Mouse (Mus musculus) liver, embryonic 15.5 days (tissue): Measurements from ENCODE around the gene Vat1l. TPM values are rescaled to one million over a fixed set of nuclear protein-coding genes. Genes with fewer than 3 reads are reported as not detected.

Experiments used
- ATAC-seq: fragments of 200-750 bp; cut with Nextera tagmentation; 2 replicates; pipeline ENCODE4 v1.8.0; 2017; ENCODE audit warnings: moderate number of reproducible peaks, mild to moderate bottlenecking, moderate library complexity; ENCODE audit not compliant: insufficient read depth
- H3K27ac ChIP-seq: fragments of 300-500 bp; sonication (generic); replicated peaks from 2 replicates; pipeline ENCODE4 v1.5.1; 2015; ENCODE audit warnings: mild to moderate bottlenecking, inconsistent platforms
- H3K27me3 ChIP-seq: fragments of 300-500 bp; sonication (generic); 2 replicates; pipeline ENCODE4 v1.6.1; 2015; ENCODE audit warnings: mild to moderate bottlenecking, inconsistent platforms
- H3K36me3 ChIP-seq: fragments of 300-500 bp; sonication (generic); replicated peaks from 2 replicates; pipeline ENCODE4 v1.6.1; 2015; ENCODE audit warnings: moderate library complexity, mild to moderate bottlenecking, inconsistent platforms
- H3K4me1 ChIP-seq: fragments of 300-500 bp; sonication (generic); replicated peaks from 2 replicates; pipeline ENCODE4 v1.6.1; 2015; ENCODE audit warnings: inconsistent platforms
- H3K4me2 ChIP-seq: fragments of 300-500 bp; sonication (generic); 2 replicates; pipeline ENCODE4 v1.6.1; 2015; ENCODE audit warnings: moderate library complexity, mild to moderate bottlenecking, inconsistent platforms
- H3K4me3 ChIP-seq: fragments of 300-500 bp; sonication (generic); replicated peaks from 2 replicates; pipeline ENCODE4 v1.5.1; 2015; ENCODE audit warnings: mild to moderate bottlenecking, inconsistent platforms
- H3K9ac ChIP-seq: fragments of 300-500 bp; sonication (generic); 2 replicates; pipeline ENCODE4 v1.6.1; 2015; ENCODE audit warnings: moderate library complexity, mild to moderate bottlenecking, inconsistent platforms
- H3K9me3 ChIP-seq: fragments of 300-500 bp; sonication (generic); replicated peaks from 2 replicates; pipeline ENCODE4 v1.6.1; 2016; ENCODE audit warnings: inconsistent platforms
- WGBS: fragments of 180-500 bp; shearing (Covaris S2); methylation state at CpG from one replicate; pipeline ENCODE4 v1.1.7; 2015; ENCODE audit warnings: mixed read lengths; ENCODE audit not compliant: insufficient replicate concordance; 5-methylcytosine and 5-hydroxymethylcytosine counted together
- polyA plus RNA-seq: library from polyadenylated mRNA; unstranded; fragments of >200 nt; fragmentation: Nextera tagmentation; extraction: Ambion mirVana; gene quantifications from 2 replicates; pipeline ENCODE4 v1.2.1, GENCODE M21; 2015

Gene Vat1l
- polyA plus RNA-seq, 1 experiment from 2014 or later = 0.02 TPM

DNA sequence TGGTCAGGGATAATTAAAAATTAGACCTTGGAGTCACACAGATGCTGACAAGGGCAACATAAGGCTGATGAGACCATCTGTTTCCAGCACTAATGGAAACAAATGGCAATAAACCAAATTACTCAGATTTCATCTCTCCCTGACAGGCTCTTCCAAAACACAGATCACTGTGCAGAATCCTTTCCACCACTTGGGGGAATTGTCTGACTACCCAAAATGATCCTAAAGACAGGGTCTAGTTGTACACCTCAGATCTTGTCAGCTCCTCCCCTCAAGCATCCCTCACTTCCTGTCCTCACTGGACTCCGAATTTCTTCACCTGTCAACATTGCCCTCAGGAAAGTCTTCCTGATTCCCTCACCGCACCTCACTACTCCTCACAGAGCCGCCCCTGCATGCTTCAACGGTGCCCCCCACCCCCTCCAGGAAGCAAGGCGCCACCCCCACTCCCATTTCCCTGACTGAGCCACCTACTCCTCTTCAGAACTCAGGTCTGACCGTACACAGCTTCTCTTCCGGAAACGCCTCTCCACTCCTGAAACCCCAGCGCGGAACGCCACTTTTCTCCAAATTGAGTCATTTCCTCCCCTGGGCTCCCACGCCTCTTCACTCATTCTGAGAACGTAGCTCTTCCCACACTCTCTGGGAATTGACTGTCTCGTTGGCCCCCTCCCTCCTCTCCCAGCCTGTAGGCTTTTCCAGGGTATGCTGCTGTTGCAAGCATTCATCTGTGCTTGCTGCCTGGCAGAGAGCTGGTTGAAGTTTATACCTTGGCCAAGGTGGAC lies 146.4 kb downstream of the Vat1l start:
- no peak overlapping the region for H3K4me2 ChIP-seq
- WGBS = 24% methylated on average over 14 of the region's 14 CpGs
- H3K4me1 ChIP-seq = no peaks in the 10 kb centered on the region
- H3K27ac ChIP-seq = no peak overlapping the region
- H3K4me3 ChIP-seq = no peak overlapping the region
- no peak for ATAC-seq
- no peaks in the 10 kb centered on the region for H3K36me3 ChIP-seq
- H3K9ac ChIP-seq = no peak overlapping the region
- H3K27me3 ChIP-seq = no peaks in the 10 kb centered on the region
- no peaks in the 10 kb centered on the region for H3K9me3 ChIP-seq

DNA sequence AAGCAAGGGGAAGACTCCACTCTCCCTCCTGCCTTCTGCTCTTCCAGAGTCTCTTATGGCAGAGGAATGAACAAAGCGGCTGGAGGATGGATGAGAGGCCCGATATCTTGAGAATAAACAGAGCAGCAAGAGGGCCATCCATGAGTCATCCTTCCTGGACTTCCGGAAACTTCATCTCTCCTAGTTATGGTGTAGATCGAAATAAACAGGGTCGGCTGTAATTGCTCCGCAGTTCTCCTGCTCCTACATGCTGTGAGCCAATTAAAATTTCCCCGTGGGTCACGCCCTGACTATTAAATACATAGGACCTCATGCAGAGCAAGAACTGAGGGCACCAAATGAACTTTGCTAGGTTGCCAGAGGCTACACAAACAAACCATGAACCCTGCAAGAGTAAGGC lies 155.1 kb downstream of the Vat1l start:
- H3K36me3 ChIP-seq = no peaks in the 10 kb centered on the region
- no peak overlapping the region for H3K9ac ChIP-seq
- no peak overlapping the region for H3K4me3 ChIP-seq
- no peak for ATAC-seq
- no peaks in the 10 kb centered on the region for H3K4me1 ChIP-seq
- no peaks in the 10 kb centered on the region for H3K27me3 ChIP-seq
- no peak overlapping the region for H3K4me2 ChIP-seq
- H3K9me3 ChIP-seq = no peaks in the 10 kb centered on the region
- H3K27ac ChIP-seq = no peak overlapping the region
- WGBS = 50% methylated on average over 8 of the region's 8 CpGs

DNA sequence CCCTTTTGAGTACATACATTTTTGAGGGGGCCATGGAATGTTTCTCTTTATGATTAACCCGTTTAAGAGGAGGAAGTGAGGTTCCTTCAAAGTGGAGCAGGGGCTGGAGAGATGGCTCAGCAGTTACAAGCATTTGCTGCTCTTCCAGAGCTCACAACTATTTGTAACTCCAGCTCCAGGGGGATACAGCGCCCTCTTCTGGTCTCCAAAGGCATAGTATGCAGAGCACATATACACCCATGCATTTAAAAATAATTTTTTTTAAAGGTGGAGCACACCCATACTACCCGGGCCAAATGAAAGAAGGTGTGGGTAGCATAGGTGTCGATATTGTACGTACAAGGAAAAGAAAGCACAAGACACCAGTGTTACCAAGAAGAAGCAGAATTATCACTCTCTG lies 157.8 kb downstream of the Vat1l start:
- Histone ChIP-seq H3K27me3 (no peaks in the 10 kb centered on the region), H3K4me1 (no peaks in the 10 kb centered on the region), H3K36me3 (no peaks in the 10 kb centered on the region), H3K4me3 (no peak overlapping the region), H3K4me2 (no peak overlapping the region), H3K9me3 (no peaks in the 10 kb centered on the region), H3K27ac (no peak overlapping the region), H3K9ac (no peak overlapping the region)
- WGBS = 42% methylated on average over 5 of the region's 5 CpGs
- no peak for ATAC-seq

DNA sequence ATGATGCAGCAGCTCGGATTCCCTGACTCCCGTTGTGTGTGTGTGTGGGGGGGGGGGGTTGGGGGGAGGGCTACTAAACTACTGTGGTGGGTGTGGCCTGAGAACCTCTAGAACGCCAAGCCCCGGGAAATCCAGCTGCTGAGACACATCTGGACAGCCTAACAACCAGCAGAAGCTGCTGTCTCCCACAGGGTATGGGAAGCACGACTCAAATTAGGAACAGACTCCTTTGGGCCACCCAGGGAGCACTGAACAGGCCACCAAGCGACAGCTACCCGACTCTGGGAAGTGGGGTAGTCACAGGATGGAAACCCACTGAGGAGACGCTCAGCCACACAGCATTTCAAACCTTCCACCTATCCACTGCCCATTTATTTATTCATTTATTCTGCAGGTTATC lies 158.2 kb downstream of the Vat1l start:
- no peaks in the 10 kb centered on the region for H3K36me3 ChIP-seq
- no peak overlapping the region for H3K4me3 ChIP-seq
- H3K4me1 ChIP-seq = no peaks in the 10 kb centered on the region
- no peaks in the 10 kb centered on the region for H3K9me3 ChIP-seq
- H3K4me2 ChIP-seq = no peak overlapping the region
- no peak overlapping the region for H3K9ac ChIP-seq
- no peak for ATAC-seq
- no peak overlapping the region for H3K27ac ChIP-seq
- WGBS = 53% methylated on average over 8 of the region's 8 CpGs
- no peaks in the 10 kb centered on the region for H3K27me3 ChIP-seq

DNA sequence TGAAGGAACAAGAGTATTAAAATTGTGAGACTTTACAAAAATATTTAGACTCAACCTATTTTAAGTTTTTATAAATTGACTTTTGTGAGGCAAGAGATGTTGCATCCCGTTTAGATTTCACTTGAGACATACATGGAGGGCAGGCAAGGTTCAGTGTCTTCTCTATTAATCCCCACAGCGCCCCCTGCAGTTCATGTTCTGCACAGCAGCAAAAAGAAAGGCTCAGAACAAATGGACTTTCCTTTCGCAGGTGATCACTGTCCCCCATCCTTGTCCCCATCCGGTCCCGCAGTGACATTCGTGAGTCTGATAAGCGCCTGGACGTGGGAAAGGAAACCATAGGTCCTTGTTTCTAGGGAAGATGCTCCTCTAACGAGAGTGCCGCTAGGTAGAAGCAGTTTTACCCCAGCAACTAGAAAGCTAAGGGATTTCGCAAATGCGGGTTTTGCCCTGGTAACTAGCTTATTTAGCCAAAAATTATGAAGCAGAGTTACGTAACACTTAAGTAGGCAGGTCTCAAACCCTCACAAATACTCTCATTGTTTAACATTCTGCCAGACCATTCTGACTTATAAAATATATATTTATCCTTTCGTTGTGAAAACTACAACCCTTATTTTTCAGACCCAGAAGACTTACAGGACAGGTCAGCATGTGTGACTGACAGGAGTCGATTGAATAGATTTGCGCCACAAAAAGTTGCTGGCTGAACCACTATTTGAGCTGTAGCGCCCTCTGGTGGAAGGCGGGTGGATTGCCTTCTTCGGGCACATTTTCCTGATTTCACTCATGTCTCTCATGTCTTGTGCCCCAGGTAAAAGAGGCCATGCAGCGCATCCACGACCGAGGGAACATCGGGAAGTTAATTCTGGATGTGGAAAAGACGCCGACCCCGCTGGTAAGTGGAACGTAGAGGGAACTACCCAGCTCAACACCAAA lies 163.9 kb downstream of the Vat1l start:
- no peak overlapping the region for H3K9ac ChIP-seq
- no peak for ATAC-seq
- H3K4me2 ChIP-seq = 0 out of 2 replicates have a peak overlapping the region, but pooled peaks have one; percentile 15
- no peaks in the 10 kb centered on the region for H3K27me3 ChIP-seq
- H3K9me3 ChIP-seq = no peaks in the 10 kb centered on the region
- H3K4me3 ChIP-seq = no peak overlapping the region
- 0 out of 2 replicates have a peak, but pooled peaks cover 3% of the 10 kb centered on the region for H3K4me1 ChIP-seq
- 23% methylated on average over 27 of the region's 27 CpGs for WGBS
- H3K27ac ChIP-seq = no peak overlapping the region
- no peaks in the 10 kb centered on the region for H3K36me3 ChIP-seq

DNA sequence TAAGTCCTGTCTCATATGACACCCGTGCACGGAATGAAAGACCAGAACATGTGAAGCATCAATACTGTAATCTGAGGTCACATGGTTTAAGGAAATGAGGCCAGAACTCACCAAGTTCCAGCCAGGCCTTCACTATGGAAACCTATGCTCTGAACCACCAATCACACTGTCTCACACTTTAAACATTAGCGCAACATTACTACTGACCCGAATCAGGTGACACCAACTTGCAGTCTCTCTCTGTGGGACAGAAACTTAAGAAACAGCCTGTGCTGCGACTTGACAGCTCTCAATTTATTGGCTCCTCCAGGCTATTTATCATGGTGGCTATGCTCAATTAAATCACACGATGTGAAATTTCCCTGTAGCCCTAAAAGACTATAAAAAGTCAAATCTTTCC lies 169.0 kb downstream of the Vat1l start:
- ATAC-seq = no peak
- no peak overlapping the region for H3K4me2 ChIP-seq
- no peaks in the 10 kb centered on the region for H3K27me3 ChIP-seq
- H3K9me3 ChIP-seq = no peaks in the 10 kb centered on the region
- no peaks in the 10 kb centered on the region for H3K4me1 ChIP-seq
- H3K9ac ChIP-seq = no peak overlapping the region
- no peak overlapping the region for H3K4me3 ChIP-seq
- H3K27ac ChIP-seq = no peak overlapping the region
- no peaks in the 10 kb centered on the region for H3K36me3 ChIP-seq
- WGBS = 68% methylated on average over 6 of the region's 6 CpGs

DNA sequence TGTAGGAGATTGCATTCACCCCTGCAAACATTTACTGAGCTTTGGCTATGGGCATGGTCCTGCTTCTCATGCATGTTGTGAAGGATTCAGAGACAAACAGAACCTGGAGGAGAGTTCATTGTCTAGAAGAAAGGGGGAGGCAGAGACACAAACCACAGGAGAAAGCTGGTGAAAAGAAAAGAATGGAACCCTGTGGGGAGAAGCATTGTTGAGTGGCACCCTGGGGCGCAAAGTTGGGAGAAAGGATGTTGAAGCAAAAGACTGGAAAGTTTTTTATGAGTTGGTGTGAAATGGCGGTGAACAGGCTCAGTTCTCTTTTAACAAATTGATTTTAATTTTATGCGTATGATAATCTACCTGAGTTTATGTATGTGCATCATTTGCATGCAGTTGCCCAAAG lies 178.8 kb downstream of the Vat1l start:
- no peak overlapping the region for H3K4me3 ChIP-seq
- H3K27me3 ChIP-seq = no peaks in the 10 kb centered on the region
- no peak overlapping the region for H3K4me2 ChIP-seq
- WGBS = 68% methylated on average over 3 of the region's 3 CpGs
- H3K4me1 ChIP-seq = no peaks in the 10 kb centered on the region
- ATAC-seq = no peak
- H3K27ac ChIP-seq = no peak overlapping the region
- no peak overlapping the region for H3K9ac ChIP-seq
- no peaks in the 10 kb centered on the region for H3K9me3 ChIP-seq
- no peaks in the 10 kb centered on the region for H3K36me3 ChIP-seq

DNA sequence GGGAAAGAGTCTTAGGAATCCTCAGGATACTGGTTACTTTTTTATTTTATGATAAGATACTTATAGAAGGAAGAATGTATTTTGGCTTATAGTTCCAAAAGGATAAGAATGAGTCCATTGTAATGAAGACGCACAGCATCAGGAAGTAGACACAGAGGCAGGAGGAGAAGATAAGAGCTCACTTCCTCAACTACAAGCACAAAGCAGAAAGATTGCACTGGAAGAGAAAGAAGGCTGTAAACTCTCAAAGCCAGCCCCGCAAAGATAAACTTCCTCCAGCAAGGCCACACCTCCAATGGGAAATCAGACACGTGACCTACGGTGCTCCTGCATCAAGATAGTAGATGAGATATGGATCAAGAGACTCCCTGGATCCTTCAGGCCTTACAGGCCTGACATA lies 182.1 kb downstream of the Vat1l start:
- Histone ChIP-seq H3K4me1 (no peaks in the 10 kb centered on the region), H3K4me3 (no peak overlapping the region), H3K9ac (no peak overlapping the region), H3K4me2 (no peak overlapping the region), H3K27ac (no peak overlapping the region), H3K36me3 (no peaks in the 10 kb centered on the region), H3K27me3 (no peaks in the 10 kb centered on the region), H3K9me3 (no peaks in the 10 kb centered on the region)
- WGBS = 15% methylated on average over 4 of the region's 4 CpGs
- ATAC-seq = no peak

DNA sequence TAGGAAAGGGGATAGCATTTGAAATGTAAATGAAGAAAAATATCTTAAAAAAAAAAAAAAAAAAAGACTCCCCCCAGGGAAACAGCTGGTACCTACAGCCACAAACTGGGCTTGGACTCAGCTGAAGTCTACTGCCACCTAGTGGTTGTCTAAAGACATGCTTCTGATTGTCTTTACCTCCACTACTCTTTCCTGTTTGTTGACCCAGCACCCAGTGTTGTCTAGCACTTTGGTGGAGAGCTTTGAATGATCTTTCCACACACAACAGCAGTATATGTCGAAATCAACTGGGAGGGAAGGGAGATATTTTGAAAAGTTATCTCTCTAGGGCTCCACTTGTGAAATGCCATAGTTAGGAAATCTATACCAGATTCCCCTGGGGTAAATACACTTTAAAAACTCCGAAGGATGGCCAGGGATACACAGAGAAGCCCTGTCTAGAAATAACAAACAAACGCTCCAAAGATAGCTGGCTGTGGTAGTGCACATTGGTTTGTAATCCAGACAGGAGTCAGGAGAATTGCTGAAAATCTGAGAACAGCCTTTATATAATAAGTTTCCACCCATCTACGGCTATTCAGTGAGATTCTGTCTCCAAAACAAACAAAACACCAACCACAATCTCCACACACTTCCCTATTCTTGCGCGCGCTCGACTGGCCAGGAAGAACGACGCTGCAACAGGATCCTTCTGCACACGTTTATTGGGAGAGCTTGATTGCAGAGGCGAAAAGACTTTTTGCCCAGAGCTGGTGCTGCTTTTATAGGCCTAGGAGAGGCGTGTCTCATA lies 185.2 kb downstream of the Vat1l start:
- no peak overlapping the region for H3K4me3 ChIP-seq
- no peaks in the 10 kb centered on the region for H3K9me3 ChIP-seq
- ATAC-seq = no peak
- no peak overlapping the region for H3K4me2 ChIP-seq
- no peak overlapping the region for H3K9ac ChIP-seq
- 37% methylated on average over 12 of the region's 13 CpGs for WGBS
- H3K4me1 ChIP-seq = no peaks in the 10 kb centered on the region
- no peaks in the 10 kb centered on the region for H3K36me3 ChIP-seq
- H3K27ac ChIP-seq = no peak overlapping the region
- no peaks in the 10 kb centered on the region for H3K27me3 ChIP-seq

DNA sequence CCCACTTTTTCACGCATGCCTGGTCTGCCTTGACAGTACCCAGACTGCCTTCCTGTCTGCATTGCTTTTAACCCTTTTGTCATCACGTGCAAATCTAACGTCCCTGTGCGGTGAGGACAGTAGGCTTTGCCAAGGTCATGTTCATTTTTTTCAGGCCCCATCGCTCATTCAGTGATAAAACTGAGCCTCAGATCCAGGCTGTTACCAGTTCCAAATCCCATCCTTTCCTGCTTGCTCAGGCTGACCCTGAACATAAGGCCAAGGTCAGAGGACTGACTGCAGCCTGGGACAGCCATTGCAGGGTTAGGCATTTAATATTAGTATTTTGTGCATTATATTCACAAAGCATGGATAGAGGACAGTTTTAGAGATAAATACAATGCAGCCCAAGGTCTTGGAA lies 192.9 kb downstream of the Vat1l start:
- Histone ChIP-seq H3K4me1 (no peaks in the 10 kb centered on the region), H3K4me3 (no peak overlapping the region), H3K36me3 (no peaks in the 10 kb centered on the region), H3K27ac (no peak overlapping the region), H3K27me3 (no peaks in the 10 kb centered on the region), H3K9me3 (no peaks in the 10 kb centered on the region), H3K4me2 (no peak overlapping the region), H3K9ac (no peak overlapping the region)
- ATAC-seq = no peak
- WGBS = 71% methylated on average over 5 of the region's 5 CpGs

DNA sequence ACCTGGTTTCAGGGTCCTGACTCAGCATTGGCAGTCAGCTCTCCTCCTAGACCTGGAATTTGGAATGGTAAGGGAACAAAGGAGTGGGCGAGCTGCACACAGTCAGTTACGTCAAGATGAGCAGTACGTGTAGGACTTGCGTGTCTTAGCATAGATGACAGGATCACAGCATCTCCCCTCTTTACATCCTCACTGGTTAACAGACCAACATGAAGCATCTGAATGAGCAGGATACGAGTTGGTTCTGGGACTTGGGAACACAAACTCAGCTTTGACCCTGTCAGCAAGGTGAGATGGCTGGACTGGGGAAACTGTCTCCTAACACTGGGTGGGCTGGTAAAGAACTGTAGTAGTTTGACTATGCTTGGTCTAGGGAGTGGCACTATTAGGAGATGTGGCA lies 193.9 kb downstream of the Vat1l start:
- no peaks in the 10 kb centered on the region for H3K27me3 ChIP-seq
- H3K4me3 ChIP-seq = no peak overlapping the region
- H3K9me3 ChIP-seq = no peaks in the 10 kb centered on the region
- no peak overlapping the region for H3K27ac ChIP-seq
- H3K4me2 ChIP-seq = no peak overlapping the region
- ATAC-seq = no peak
- no peak overlapping the region for H3K9ac ChIP-seq
- H3K4me1 ChIP-seq = no peaks in the 10 kb centered on the region
- WGBS = 77% methylated on average over 5 of the region's 5 CpGs
- no peaks in the 10 kb centered on the region for H3K36me3 ChIP-seq
